Mouse (Mus musculus) kidney, adult 2 months (tissue): ENCODE data around the gene Ddx58.

ENCODE experiments used
- CTCF ChIP-seq: fragments of 200-500 bp; conservative IDR thresholded peaks from 2 replicates; pipeline ENCODE4 v1.5.1; 2011; ENCODE audit warnings: low read depth, mild to moderate bottlenecking, control low read depth, low read length, moderate library complexity, mixed read lengths; ENCODE audit not compliant: insufficient read depth, insufficient read length
- POLR2A ChIP-seq: fragments of 200-500 bp; IDR thresholded peaks from one replicate; pipeline ENCODE4 v1.6.1; 2011; ENCODE audit warnings: low read depth, low read length, control low read depth

GRCm38 (mm10) chr4:40250984-40251383, 11.4 kb upstream of the Ddx58 start:
- TF ChIP-seq CTCF (no peak), POLR2A (no peak)
